Mouse (Mus musculus) MEL (cell line): ENCODE results near the gene Fbxw15.
"Not testable (repeated sequence)": the region's sequence is repeated elsewhere in the genome, so short reads cannot be mapped to it uniquely, and the experiment has no call there.

ENCODE experiments used
- BHLHE40 ChIP-seq: IDR thresholded peaks from 2 replicates; pipeline ENCODE4 v1.6.1; 2012; ENCODE audit warnings: low read depth, mild to moderate bottlenecking, inconsistent platforms, low read length, improper control_type of control experiment, borderline replicate concordance
- CHD1 ChIP-seq: IDR thresholded peaks from 2 replicates; pipeline ENCODE4 v1.6.1; 2012; ENCODE audit warnings: low read depth, mild to moderate bottlenecking, inconsistent platforms, low read length, improper control_type of control experiment
- CTCF ChIP-seq, 3 experiments: IDR thresholded peaks in 2 of 3; conservative IDR thresholded peaks in 1 of 3; 2 replicates each; pipeline ENCODE4 v1.5.1; 2011 to 2012; ENCODE audit warnings: low read length in 3 of 3, low read depth in 2 of 3, mild to moderate bottlenecking in 2 of 3, improper control_type of control experiment in 1 of 3, inconsistent platforms in 1 of 3, mixed read lengths in 1 of 3, moderate library complexity in 1 of 3; ENCODE audit not compliant: control insufficient read depth in 1 of 3, insufficient read depth in 1 of 3, poor library complexity in 1 of 3, severe bottlenecking in 1 of 3
- ELF1 ChIP-seq: IDR thresholded peaks from 2 replicates; pipeline ENCODE4 v1.6.1; 2014; ENCODE audit warnings: low read depth, mild to moderate bottlenecking, inconsistent platforms, low read length, improper control_type of control experiment, moderate library complexity
- EP300 ChIP-seq, 2 experiments: IDR thresholded peaks; 2 replicates each; pipeline ENCODE4 v1.6.1; 2011; ENCODE audit warnings: improper control_type of control experiment in 2 of 2, low read length in 2 of 2, low read depth in 1 of 2, mild to moderate bottlenecking in 1 of 2
- NRF1 ChIP-seq: IDR thresholded peaks from 2 replicates; pipeline ENCODE4 v1.6.1; 2014; ENCODE audit warnings: low read depth, mild to moderate bottlenecking, inconsistent platforms, low read length, improper control_type of control experiment, moderate library complexity; ENCODE audit not compliant: poor library complexity, insufficient read depth, severe bottlenecking
- POLR2A ChIP-seq, 2 experiments: IDR thresholded peaks; 2 replicates each; pipeline ENCODE4 v1.6.1; 2011 to 2012; ENCODE audit warnings: low read length in 2 of 2, mild to moderate bottlenecking in 2 of 2, control low read depth in 1 of 2, improper control_type of control experiment in 1 of 2, low read depth in 1 of 2, moderate library complexity in 1 of 2; ENCODE audit not compliant: control insufficient read depth in 1 of 2, insufficient read depth in 1 of 2, poor library complexity in 1 of 2
- RAD21 ChIP-seq: IDR thresholded peaks from 2 replicates; pipeline ENCODE4 v1.6.1; 2011; ENCODE audit warnings: mild to moderate bottlenecking, low read depth, low read length, improper control_type of control experiment
- ZNF384 ChIP-seq: IDR thresholded peaks from 2 replicates; pipeline ENCODE4 v1.6.1; 2012; ENCODE audit warnings: low read depth, mild to moderate bottlenecking, inconsistent platforms, low read length, improper control_type of control experiment

GRCm38 (mm10) chr9:109606837-109607236 lies 38.8 kb upstream of the Fbxw15 start:
- TF ChIP-seq EP300 (IDR thresholded peaks at IDR 0.05; ENCODE audit: low read depth in 1 of 2, low read length in 2 of 2); CHD1; NRF1; POLR2A (IDR thresholded peaks at IDR 0.05; ENCODE audit: control insufficient read depth in 1 of 2, insufficient read depth in 1 of 2, low read depth in 1 of 2, low read length in 2 of 2, poor library complexity in 1 of 2); ZNF384; BHLHE40; RAD21; ELF1: not testable (repeated sequence)
- TF ChIP-seq CTCF (IDR thresholded peaks at IDR 0.05 in 2 of 3, conservative IDR thresholded peaks at IDR 0.05 in 1 of 3; ENCODE audit: control insufficient read depth in 1 of 3, insufficient read depth in 1 of 3, low read depth in 2 of 3, low read length in 3 of 3, poor library complexity in 1 of 3, severe bottlenecking in 1 of 3): peak in 2 of 3 experiments; percentile 15 to 30; a peak in 3 of 6 replicates
